Mouse (Mus musculus) leukemia stem cell, adult 10-12 weeks (primary cell): ENCODE measurements around the gene Cast. TPM values are rescaled to one million over a fixed set of nuclear protein-coding genes. Genes with fewer than 3 reads are reported as not detected.

Experiments
- polyA plus RNA-seq: library from polyadenylated mRNA; stranded (reverse); fragments of >175 nt; gene quantifications from 2 replicates; pipeline ENCODE4 v1.2.3, GENCODE M21; 2012; ENCODE audit warnings: low replicate concordance

Cast gene
- 3.6 and 6.9 TPM in 2 replicates for polyA plus RNA-seq

DNA sequence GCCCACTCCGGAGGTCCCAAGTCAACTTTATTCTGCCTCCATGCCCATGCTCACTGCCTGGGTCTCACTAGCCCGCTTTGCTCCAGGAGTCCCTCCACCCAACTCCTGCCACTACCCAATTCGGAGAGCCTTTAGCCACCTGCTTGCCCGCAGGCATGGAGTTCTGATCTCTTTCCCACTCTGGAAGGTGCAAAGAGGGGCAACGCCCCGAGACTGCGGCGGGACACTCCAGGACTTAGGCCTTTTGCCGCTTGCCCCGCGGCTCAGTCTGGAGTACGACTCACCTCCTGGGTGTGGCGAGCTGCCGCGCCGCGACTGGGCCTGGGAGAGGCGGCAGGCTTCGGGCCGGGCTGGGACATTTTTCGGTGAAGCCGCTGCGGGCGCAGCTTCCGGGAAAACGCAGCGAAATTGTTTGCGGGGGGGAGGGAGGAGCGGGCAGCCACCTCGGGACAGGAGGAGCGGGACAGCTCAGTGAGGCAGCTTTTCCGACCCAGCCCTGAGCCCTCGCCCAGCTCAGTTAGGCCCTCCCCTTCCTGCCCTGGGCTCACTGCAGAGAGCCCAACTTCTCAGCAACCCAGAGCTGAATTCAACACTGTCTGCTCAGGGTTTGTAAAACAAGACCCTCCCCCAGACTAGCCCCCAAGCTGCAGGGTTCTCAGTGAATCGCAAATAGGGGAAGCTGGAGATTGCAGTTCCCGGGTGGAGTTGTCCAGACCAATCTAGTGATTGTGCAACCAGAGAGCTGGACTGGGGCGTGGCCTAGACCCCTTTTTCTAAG, at the start of gene Cast:
Gene Cast (minus strand): TSS at position 659 of the 778 bp plus-strand sequence.

Other genes starting within 250 kb of the Cast start
- gene Erap1, start 169.2 kb downstream of the Cast start, polyA plus RNA-seq: 0.90 and 1.2 TPM in 2 replicates